Mouse (Mus musculus) CH12.LX (cell line): Measurements from ENCODE around the gene Gm10198. TPM values are rescaled to one million over a fixed set of nuclear protein-coding genes. Genes with fewer than 3 reads are reported as not detected.

Experiments
- DNase-seq: peaks from one replicate; pipeline ENCODE4 v3.0.0-alpha.2; 2013; ENCODE audit errors: extremely low read depth
- H3K27ac ChIP-seq: 2 replicates; pipeline ENCODE4 v1.5.1; 2012; ENCODE audit warnings: low read depth, mild to moderate bottlenecking, control low read depth, moderate library complexity; ENCODE audit not compliant: insufficient read depth
- H3K27me3 ChIP-seq: replicated peaks from 2 replicates; pipeline ENCODE3; 2012; ENCODE audit warnings: inconsistent platforms
- H3K36me3 ChIP-seq, 2 experiments: replicated peaks in 1 of 2; 2 replicates each; pipeline versions ENCODE3 to v1.6.1; 2012; ENCODE audit warnings: inconsistent platforms in 1 of 2, low read length in 1 of 2, mild to moderate bottlenecking in 1 of 2, mixed read lengths in 1 of 2, moderate library complexity in 1 of 2; ENCODE audit not compliant: control insufficient read depth in 1 of 2, insufficient read depth in 1 of 2
- H3K4me1 ChIP-seq, 2 experiments: 2 replicates each; pipeline ENCODE4 v1.6.1; 2012; ENCODE audit warnings: inconsistent platforms in 1 of 2, moderate library complexity in 1 of 2; ENCODE audit not compliant: insufficient read depth in 2 of 2, control insufficient read depth in 1 of 2
- H3K4me2 ChIP-seq: 2 replicates; pipeline ENCODE4 v1.6.1; 2012; ENCODE audit warnings: low read depth, mild to moderate bottlenecking, control low read depth; ENCODE audit not compliant: poor library complexity, insufficient read depth, severe bottlenecking
- H3K4me3 ChIP-seq, 3 experiments: fragments of 150-350 bp in 1 of 3; sonication (generic) in 1 of 3; replicated peaks in 1 of 3; 2 replicates each; pipeline versions ENCODE3 to v1.5.1; 2011 to 2012; ENCODE audit warnings: low read depth in 2 of 3, low read length in 2 of 3, mild to moderate bottlenecking in 2 of 3, moderate library complexity in 2 of 3, control low read depth in 1 of 3, improper control_type of control experiment in 1 of 3, inconsistent platforms in 1 of 3, mixed read lengths in 1 of 3; ENCODE audit not compliant: poor library complexity in 1 of 3
- H3K79me2 ChIP-seq: replicated peaks from 2 replicates; pipeline ENCODE4 v1.6.1; 2012; ENCODE audit warnings: mild to moderate bottlenecking, moderate library complexity; ENCODE audit not compliant: control insufficient read depth, poor library complexity, insufficient read depth, severe bottlenecking; ENCODE audit errors: extremely low read depth
- H3K9ac ChIP-seq: 2 replicates; pipeline ENCODE4 v1.6.1; 2012; ENCODE audit warnings: low read depth, mild to moderate bottlenecking, control low read depth, moderate library complexity; ENCODE audit not compliant: insufficient read depth
- H3K9me3 ChIP-seq: replicated peaks from 2 replicates; pipeline ENCODE3; 2012; ENCODE audit warnings: low read length, inconsistent platforms, mixed read lengths
- CHD1 ChIP-seq: IDR thresholded peaks from 2 replicates; pipeline ENCODE4 v1.6.1; 2012; ENCODE audit warnings: low read depth, low read length, improper control_type of control experiment, inconsistent platforms
- ELF1 ChIP-seq: IDR thresholded peaks from 2 replicates; pipeline ENCODE4 v1.6.1; 2014; ENCODE audit warnings: low read depth, mild to moderate bottlenecking, inconsistent platforms, low read length, improper control_type of control experiment
- EP300 ChIP-seq: IDR thresholded peaks from 2 replicates; pipeline ENCODE4 v1.6.1; 2011; ENCODE audit warnings: low read length, improper control_type of control experiment
- ETS1 ChIP-seq: conservative IDR thresholded peaks from 2 replicates; pipeline ENCODE4 v1.6.1; 2012; ENCODE audit warnings: low read depth, mild to moderate bottlenecking, inconsistent platforms, low read length, improper control_type of control experiment, moderate library complexity
- GABPA ChIP-seq: IDR thresholded peaks from 2 replicates; pipeline ENCODE4 v1.6.1; 2012; ENCODE audit warnings: low read depth, low read length, improper control_type of control experiment, inconsistent platforms; ENCODE audit not compliant: insufficient replicate concordance
- IRF4 ChIP-seq: IDR thresholded peaks from 2 replicates; pipeline ENCODE4 v1.6.1; 2014; ENCODE audit warnings: low read depth, mild to moderate bottlenecking, inconsistent platforms, low read length, improper control_type of control experiment
- KAT2A ChIP-seq: IDR thresholded peaks from 2 replicates; pipeline ENCODE4 v1.6.1; 2012; ENCODE audit warnings: low read length, improper control_type of control experiment, inconsistent platforms; ENCODE audit not compliant: insufficient replicate concordance
- MAFK ChIP-seq: IDR thresholded peaks from 2 replicates; pipeline ENCODE4 v1.6.1; 2011; ENCODE audit warnings: low read length, improper control_type of control experiment; ENCODE audit not compliant: insufficient replicate concordance
- MEF2A ChIP-seq: IDR thresholded peaks from 2 replicates; pipeline ENCODE4 v1.6.1; 2014; ENCODE audit warnings: low read depth, mild to moderate bottlenecking, inconsistent platforms, low read length, improper control_type of control experiment, borderline replicate concordance
- NELFE ChIP-seq: IDR thresholded peaks from 2 replicates; pipeline ENCODE4 v1.6.1; 2011; ENCODE audit warnings: low read depth, low read length, improper control_type of control experiment
- NRF1 ChIP-seq: IDR thresholded peaks from 2 replicates; pipeline ENCODE4 v1.6.1; 2014; ENCODE audit warnings: low read depth, mild to moderate bottlenecking, inconsistent platforms, low read length, improper control_type of control experiment, moderate library complexity
- POLR2A ChIP-seq: IDR thresholded peaks from 2 replicates; pipeline ENCODE4 v1.6.1; 2011; ENCODE audit warnings: low read depth, mild to moderate bottlenecking, improper control_type of control experiment, low read length
- RAD21 ChIP-seq: IDR thresholded peaks from 2 replicates; pipeline ENCODE4 v1.6.1; 2011; ENCODE audit warnings: low read depth, mild to moderate bottlenecking, low read length, improper control_type of control experiment, moderate library complexity
- UBTF ChIP-seq: IDR thresholded peaks from 2 replicates; pipeline ENCODE4 v1.6.1; 2012; ENCODE audit warnings: low read depth, mild to moderate bottlenecking, inconsistent platforms, low read length, improper control_type of control experiment, moderate library complexity
- USF1 ChIP-seq: IDR thresholded peaks from 2 replicates; pipeline ENCODE4 v1.6.1; 2014; ENCODE audit warnings: low read depth, mild to moderate bottlenecking, inconsistent platforms, low read length, improper control_type of control experiment
- USF2 ChIP-seq: conservative IDR thresholded peaks from 2 replicates; pipeline ENCODE4 v1.6.1; 2011; ENCODE audit warnings: low read depth, low read length, improper control_type of control experiment
- ZKSCAN1 ChIP-seq: IDR thresholded peaks from 2 replicates; pipeline ENCODE4 v1.6.1; 2012; ENCODE audit warnings: low read depth, inconsistent platforms, low read length, improper control_type of control experiment, borderline replicate concordance
- ZNF384 ChIP-seq: IDR thresholded peaks from 2 replicates; pipeline ENCODE4 v1.6.1; 2012; ENCODE audit warnings: low read depth, low read length, improper control_type of control experiment, inconsistent platforms
- dilution Hi-C: fragments of 300-500 bp; cut with MboI; formaldehyde crosslinking; loops from 2 replicates; pipeline ENCODE4 v1.14.3; 2020; ENCODE audit warnings: low sequenced_read_pairs; ENCODE audit not compliant: extremely low pct_unique_long_range_greater_than_20kb, extremely low pct_ligation_motif_present
- in situ Hi-C: fragments of 300-500 bp; cut with MboI; formaldehyde crosslinking; loops from 3 replicates; pipeline ENCODE4 v1.14.3; 2019; ENCODE audit warnings: low sequenced_read_pairs, low pct_ligation_motif_present, low pct_unique_long_range_greater_than_20kb, mixed read lengths
- polyA plus RNA-seq: library from polyadenylated mRNA; unstranded; fragments of >175 nt; gene quantifications from 2 replicates; pipeline ENCODE4 v1.2.1, GENCODE M21; 2012; ENCODE audit warnings: low read depth; ENCODE audit not compliant: insufficient read length
- total RNA-seq, 2 experiments: library from RNA; depleted of rRNA; stranded (reverse); fragments of 300-350 nt in 1 of 2; fragments of >200 nt in 1 of 2; gene quantifications; 2 replicates each; pipeline ENCODE4 v1.2.3; 2012 to 2014

Gm10198 gene
- total and polyA plus RNA-seq, 3 experiments = not detected

GRCm38 (mm10) chr13:111620433-111620832 is 27.8 kb downstream of the Gm10198 start:
- no peaks in the 10 kb centered on the region for H3K27me3 ChIP-seq
- H3K79me2 ChIP-seq = no peaks in the 10 kb centered on the region
- dilution Hi-C loops (no loop called here), in situ Hi-C loops (no loop called here)
- no peak overlapping the region for H3K4me3 ChIP-seq
- no peak overlapping the region for H3K27ac ChIP-seq
- H3K4me1 ChIP-seq = peaks cover 4 to 15% of the 10 kb centered on the region in 2 experiments; a peak in 1 of 4 replicates
- H3K4me2 ChIP-seq = no peak overlapping the region
- no peaks in the 10 kb centered on the region for H3K36me3 ChIP-seq
- no peak overlapping the region for H3K9ac ChIP-seq
- H3K9me3 ChIP-seq = no peaks in the 10 kb centered on the region
- no peak for DNase-seq
- TF ChIP-seq ZKSCAN1 (no peak), ZNF384 (no peak), UBTF (no peak), POLR2A (no peak), ELF1 (no peak)

- H3K27ac ChIP-seq = no peak overlapping the region
- dilution Hi-C loops = no loop called here
- no peak overlapping the region for H3K4me2 ChIP-seq
- H3K9ac ChIP-seq = no peak overlapping the region
- in situ Hi-C loops = no loop called here
- H3K79me2 ChIP-seq = no peaks in the 10 kb centered on the region
- H3K4me1 ChIP-seq = peaks cover 4 to 15% of the 10 kb centered on the region in 2 experiments; a peak in 1 of 4 replicates
- TF ChIP-seq RAD21 (no peak), EP300 (no peak), UBTF (no peak), ETS1 (no peak), MEF2A (no peak), GABPA (no peak), IRF4 (no peak), ZNF384 (no peak), USF2 (no peak), CHD1 (no peak), NRF1 (no peak), MAFK (no peak), POLR2A (no peak), KAT2A (no peak), USF1 (no peak), NELFE (no peak)
- H3K9me3 ChIP-seq = no peaks in the 10 kb centered on the region
- H3K27me3 ChIP-seq = no peaks in the 10 kb centered on the region
- DNase-seq = no peak
- H3K36me3 ChIP-seq = no peaks in the 10 kb centered on the region
- no peak overlapping the region for H3K4me3 ChIP-seq
These were observed 29.8 kb downstream of the Gm10198 start for GRCm38 (mm10) chr13:111622425-111622824.
